Mouse (Mus musculus): ENCODE data around the gene Apol6.

Apol6 gene

GRCm38 (mm10) chr15:77044597-77045320, at the start of gene Apol6:
TSS of gene Apol6 (plus strand) at chr15:77044729.
- no peak for DNase-seq (ENCODE audit: low read depth, low spot score)

GRCm38 (mm10) chr15:76998048-76998447, 46.5 kb upstream of the Apol6 start:
- DNase-seq (ENCODE audit: low read depth, low spot score), result no peak

GRCm38 (mm10) chr15:76998878-76999588, 45.5 kb upstream of the Apol6 start:
- peak; percentile 43 for DNase-seq (ENCODE audit: low read depth, low spot score)

- DNase-seq (ENCODE audit: low read depth, low spot score), result no peak
These were observed 41.2 kb upstream of the Apol6 start for GRCm38 (mm10) chr15:77003173-77003867.

- DNase-seq (ENCODE audit: low read depth, low spot score), result peak; percentile 79
These were observed 40.7 kb upstream of the Apol6 start for GRCm38 (mm10) chr15:77003868-77004215.

- no peak for DNase-seq (ENCODE audit: low read depth, low spot score)
These were observed 35.7 kb upstream of the Apol6 start for GRCm38 (mm10) chr15:77008851-77009250.

GRCm38 (mm10) chr15:77013753-77014241, 30.7 kb upstream of the Apol6 start:
- DNase-seq (ENCODE audit: low read depth, low spot score), result peak; percentile 78

- no peak for DNase-seq (ENCODE audit: low read depth, low spot score)
These were observed 30.1 kb upstream of the Apol6 start for GRCm38 (mm10) chr15:77014431-77014830.

GRCm38 (mm10) chr15:77014985-77015384, 29.5 kb upstream of the Apol6 start:
- DNase-seq (ENCODE audit: low read depth, low spot score), result no peak

GRCm38 (mm10) chr15:77016509-77016908, 28.0 kb upstream of the Apol6 start:
- no peak for DNase-seq (ENCODE audit: low read depth, low spot score)

- no peak for DNase-seq (ENCODE audit: low read depth, low spot score)
These were observed 26.6 kb upstream of the Apol6 start for GRCm38 (mm10) chr15:77017897-77018296.

- DNase-seq (ENCODE audit: low read depth, low spot score), result peak; percentile 64
These were observed 25.7 kb upstream of the Apol6 start for GRCm38 (mm10) chr15:77018740-77019340.

GRCm38 (mm10) chr15:77019533-77019932, 25.0 kb upstream of the Apol6 start:
- no peak for DNase-seq (ENCODE audit: low read depth, low spot score)

GRCm38 (mm10) chr15:77020136-77020535, 24.4 kb upstream of the Apol6 start:
- DNase-seq (ENCODE audit: low read depth, low spot score), result no peak

- no peak for DNase-seq (ENCODE audit: low read depth, low spot score)
These were observed 23.5 kb upstream of the Apol6 start for GRCm38 (mm10) chr15:77021056-77021455.

GRCm38 (mm10) chr15:77021851-77022250, 22.7 kb upstream of the Apol6 start:
- DNase-seq (ENCODE audit: low read depth, low spot score), result no peak

GRCm38 (mm10) chr15:77022401-77022957, 22.1 kb upstream of the Apol6 start:
- no peak for DNase-seq (ENCODE audit: low read depth, low spot score)

- no peak for DNase-seq (ENCODE audit: low read depth, low spot score)
These were observed 18.5 kb upstream of the Apol6 start for GRCm38 (mm10) chr15:77025884-77026583.

- DNase-seq (ENCODE audit: low read depth, low spot score), result no peak
These were observed 17.4 kb upstream of the Apol6 start for GRCm38 (mm10) chr15:77027117-77027516.

- DNase-seq (ENCODE audit: low read depth, low spot score), result no peak
These were observed 16.9 kb upstream of the Apol6 start for GRCm38 (mm10) chr15:77027675-77028074.

Measured in R1 (cell line).